Mouse (Mus musculus) forebrain, embryonic 13.5 days (tissue): ENCODE measurements at regions not wholly inside any gene's neighbourhood (a gene's known extent, or its start where the extent isn't known, plus 50 kb on each side); places are given as distances from the start of the nearest gene placed in this dataset.

ENCODE experiments used
- ATAC-seq: fragments of 200-750 bp; cut with Nextera tagmentation; 2 replicates; pipeline ENCODE4 v1.8.0; 2017
- H3K27ac ChIP-seq: fragments of 300-500 bp; sonication (generic); 2 replicates; pipeline ENCODE4 v1.5.1; 2015; ENCODE audit warnings: inconsistent platforms, mild to moderate bottlenecking, moderate library complexity
- H3K27me3 ChIP-seq: fragments of 300-500 bp; sonication (generic); 2 replicates; pipeline ENCODE4 v1.6.1; 2015; ENCODE audit warnings: mild to moderate bottlenecking, inconsistent platforms
- H3K36me3 ChIP-seq: fragments of 300-500 bp; sonication (generic); 2 replicates; pipeline ENCODE4 v1.6.1; 2015; ENCODE audit warnings: mild to moderate bottlenecking, inconsistent platforms; ENCODE audit not compliant: poor library complexity, severe bottlenecking
- H3K4me1 ChIP-seq: fragments of 300-500 bp; sonication (generic); 2 replicates; pipeline ENCODE4 v1.6.1; 2015; ENCODE audit warnings: inconsistent platforms
- H3K4me2 ChIP-seq: fragments of 300-500 bp; sonication (generic); 2 replicates; pipeline ENCODE4 v1.6.1; 2015; ENCODE audit warnings: inconsistent platforms, mild to moderate bottlenecking, moderate library complexity
- H3K4me3 ChIP-seq: fragments of 300-500 bp; sonication (generic); 2 replicates; pipeline ENCODE4 v1.5.1; 2015; ENCODE audit warnings: mild to moderate bottlenecking, inconsistent platforms
- H3K9ac ChIP-seq: fragments of 300-500 bp; sonication (generic); 2 replicates; pipeline ENCODE4 v1.6.1; 2015; ENCODE audit warnings: mild to moderate bottlenecking, inconsistent platforms
- H3K9me3 ChIP-seq: fragments of 300-500 bp; sonication (generic); replicated peaks from 2 replicates; pipeline ENCODE4 v1.6.1; 2016; ENCODE audit warnings: inconsistent platforms
- WGBS: fragments of 180-500 bp; shearing (Covaris S2); methylation state at CpG from one replicate; pipeline ENCODE4 v1.1.7; 2015; 5-methylcytosine and 5-hydroxymethylcytosine counted together

- 81% methylated on average over 4 of the region's 4 CpGs for WGBS
- H3K4me3 ChIP-seq: no peak overlapping the region
Measured at GRCm38 (mm10) chr4:80631041-80631440, 202.9 kb upstream of the Tyrp1 start.

GRCm38 (mm10) chr4:80631441-80631840, 202.5 kb upstream of the Tyrp1 start:
- Histone ChIP-seq H3K27ac (no peak overlapping the region), H3K27me3 (no peaks in the 10 kb centered on the region), H3K4me3 (no peak overlapping the region), H3K36me3 (no peaks in the 10 kb centered on the region), H3K4me1 (no peaks in the 10 kb centered on the region), H3K4me2 (no peak overlapping the region), H3K9me3 (no peaks in the 10 kb centered on the region), H3K9ac (no peak overlapping the region)
- ATAC-seq: no peak
- WGBS: 77% methylated on average over 4 of the region's 4 CpGs

More at GRCm38 (mm10) chr4:80631041-80631440, 202.9 kb upstream of the Tyrp1 start:
- Histone ChIP-seq H3K27ac (no peak overlapping the region), H3K9me3 (no peaks in the 10 kb centered on the region), H3K36me3 (no peaks in the 10 kb centered on the region), H3K4me2 (no peak overlapping the region), H3K9ac (no peak overlapping the region), H3K4me1 (no peaks in the 10 kb centered on the region), H3K27me3 (no peaks in the 10 kb centered on the region)
- ATAC-seq: no peak

GRCm38 (mm10) chr4:80638381-80638780, 195.5 kb upstream of the Tyrp1 start:
- Histone ChIP-seq H3K36me3 (no peaks in the 10 kb centered on the region), H3K9ac (no peak overlapping the region), H3K9me3 (no peaks in the 10 kb centered on the region), H3K4me3 (no peak overlapping the region), H3K27ac (no peak overlapping the region), H3K27me3 (no peaks in the 10 kb centered on the region), H3K4me2 (no peak overlapping the region), H3K4me1 (no peaks in the 10 kb centered on the region)
- ATAC-seq: no peak
